Mouse (Mus musculus) ES-E14 (cell line): ENCODE measurements around the gene Zfhx3.

ENCODE experiments used
- CHD2 ChIP-seq: IDR thresholded peaks from 2 replicates; pipeline ENCODE4 v1.6.1; 2014; ENCODE audit warnings: mild to moderate bottlenecking, low read depth, low read length, inconsistent platforms
- HCFC1 ChIP-seq: IDR thresholded peaks from 2 replicates; pipeline ENCODE4 v1.6.1; 2012; ENCODE audit warnings: low read length, inconsistent platforms, borderline replicate concordance; ENCODE audit not compliant: insufficient read depth
- MAFK ChIP-seq: IDR thresholded peaks from 2 replicates; pipeline ENCODE4 v1.6.1; 2014; ENCODE audit warnings: mild to moderate bottlenecking, low read depth, low read length, inconsistent platforms; ENCODE audit not compliant: insufficient read depth
- ZC3H11A ChIP-seq: IDR thresholded peaks from 2 replicates; pipeline ENCODE4 v1.6.1; 2012; ENCODE audit warnings: low read depth, mild to moderate bottlenecking, inconsistent platforms, low read length, borderline replicate concordance
- ZNF384 ChIP-seq: IDR thresholded peaks from 2 replicates; pipeline ENCODE4 v1.6.1; 2012; ENCODE audit warnings: low read depth, low read length, inconsistent platforms

- no peak for TF ChIP-seq CHD2
- no peak for TF ChIP-seq ZNF384
- no peak for TF ChIP-seq MAFK
- no peak for TF ChIP-seq HCFC1
- TF ChIP-seq ZC3H11A, result no peak
Observed at GRCm38 (mm10) chr8:108993718-108994117, 1051.3 kb downstream of the Zfhx3 start.
